Mouse (Mus musculus): ENCODE data around the gene Cit.

DNA sequence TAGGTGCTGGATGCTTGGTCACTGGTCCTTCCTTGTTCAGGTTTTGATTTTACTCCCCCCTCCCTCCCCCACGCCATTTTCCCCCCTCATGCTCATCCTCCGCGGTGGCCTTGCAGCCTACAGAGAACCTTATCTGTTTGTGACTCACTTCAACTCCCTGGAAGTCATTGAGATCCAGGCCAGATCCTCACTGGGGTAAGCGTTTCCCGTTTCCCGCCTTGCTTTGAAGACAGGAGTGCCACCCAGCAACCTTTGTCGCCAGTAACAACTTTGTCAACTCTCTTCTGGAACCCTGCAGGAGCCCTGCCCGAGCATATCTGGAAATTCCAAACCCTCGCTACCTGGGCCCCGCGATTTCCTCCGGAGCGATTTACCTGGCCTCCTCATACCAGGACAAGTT, 152.3 kb downstream of the Cit start:
- TF ChIP-seq EP300 (IDR thresholded peaks at IDR 0.05; ENCODE audit: low read depth in 1 of 2, low read length in 2 of 2) (no peak), ZMIZ1 (IDR thresholded peaks at IDR 0.05; ENCODE audit: low read depth, low read length) (no peak), CTCF (IDR thresholded peaks at IDR 0.05 in 2 of 3, conservative IDR thresholded peaks at IDR 0.05 in 1 of 3; ENCODE audit: control insufficient read depth in 1 of 3, insufficient read depth in 1 of 3, low read depth in 2 of 3, low read length in 3 of 3, poor library complexity in 1 of 3, severe bottlenecking in 1 of 3) (no peak), ZNF384 (IDR thresholded peaks at IDR 0.05; ENCODE audit: low read depth, low read length) (no peak), NELFE (IDR thresholded peaks at IDR 0.05; ENCODE audit: low read depth, low read length) (no peak), ZKSCAN1 (IDR thresholded peaks at IDR 0.05; ENCODE audit: low read depth, low read length) (no peak), CHD2 (IDR thresholded peaks at IDR 0.05; ENCODE audit: low read length) (no peak), GATA1 (IDR thresholded peaks at IDR 0.05; ENCODE audit: low read depth, low read length) (no peak), MYC (IDR thresholded peaks at IDR 0.05; ENCODE audit: low read depth, low read length) (no peak)

All from MEL (cell line).